Comparison of ENCODE assay signal across 9 mouse cellular contexts in genomic region chr7:58842818-58843217, GRCm38 (mm10).
DNase-seq lines count a peak whose midpoint lies in the region; ATAC-seq lines count a peak whose summit lies in the region.
"Had no signal": no experiment of that assay in that cellular context is flagged by ENCODE, and none has a peak within 500 bp of the region (broad histone marks: within the 10 kb centered on the region; RNA-seq: fewer than 3 reads in every experiment).

No protein-coding gene starts in this region.

- ATAC-seq in kidney, embryonic 14.5 days (ENCODE audit: low FRiP score, low TSS enrichment): peak; percentile 76
- ATAC-seq in heart, embryonic 13.5 days (ENCODE audit: extremely low read depth, insufficient number of reproducible peaks, low FRiP score, low TSS enrichment): peak; percentile 39; the same call in 1 of the 2 replicates
- ATAC-seq in midbrain, embryonic 15.5 days (replicated peaks): no peak

- H3K36me3 ChIP-seq in kidney, embryonic 14.5 days (ENCODE audit: control insufficient read depth, insufficient read depth, low read length): no peaks in the 10 kb centered on the region
- no peaks in the 10 kb centered on the region for H3K36me3 ChIP-seq in heart, embryonic 13.5 days
- H3K36me3 ChIP-seq in midbrain, embryonic 15.5 days (replicated peaks): no peaks in the 10 kb centered on the region
- H3K36me3 ChIP-seq: G1E had no signal

- 17% methylated on average over 3 of the region's 3 CpGs for WGBS in kidney, embryonic 14.5 days
- WGBS in heart, embryonic 13.5 days: 12% methylated on average over 3 of the region's 3 CpGs
- 35% methylated on average over 3 of the region's 3 CpGs for WGBS in midbrain, embryonic 15.5 days

- DNase-seq in kidney, postnatal 25 days: no peak
- DNase-seq in cerebellum, adult 8-10 months: peak; percentile 36
- no peak for DNase-seq in adrenal gland, adult 2 months
- no peak for DNase-seq in thymus, postnatal 36 days
- no peak for DNase-seq in thymus, postnatal 14 days

- no peaks in the 10 kb centered on the region for H3K27me3 ChIP-seq in kidney, embryonic 14.5 days (ENCODE audit: control insufficient read depth, insufficient read depth, low read length)
- no peaks in the 10 kb centered on the region for H3K27me3 ChIP-seq in heart, embryonic 13.5 days (replicated peaks)
- H3K27me3 ChIP-seq in midbrain, embryonic 15.5 days (replicated peaks): no peaks in the 10 kb centered on the region

- peak overlapping the region; percentile 39; the same call in 1 of the 2 replicates for H3K27ac ChIP-seq in kidney, embryonic 14.5 days (ENCODE audit: low read depth, low read length)
- H3K27ac ChIP-seq in heart, embryonic 13.5 days (replicated peaks): peak overlapping the region; percentile 99
- peak overlapping the region; percentile 96 for H3K27ac ChIP-seq in midbrain, embryonic 15.5 days

- peaks cover 12% of the 10 kb centered on the region; the same call in 1 of the 2 replicates for H3K4me1 ChIP-seq in kidney, embryonic 14.5 days (ENCODE audit: control insufficient read depth, insufficient read depth, low read length)
- H3K4me1 ChIP-seq in heart, embryonic 13.5 days: peaks cover 41% of the 10 kb centered on the region
- H3K4me1 ChIP-seq in midbrain, embryonic 15.5 days: peaks cover 28% of the 10 kb centered on the region

- no peak overlapping the region for H3K4me3 ChIP-seq in kidney, embryonic 14.5 days (ENCODE audit: low read length)
- no peak overlapping the region for H3K4me3 ChIP-seq in heart, embryonic 13.5 days
- H3K4me3 ChIP-seq in midbrain, embryonic 15.5 days: no peak overlapping the region

- no peak overlapping the region for H3K4me2 ChIP-seq in kidney, embryonic 14.5 days (replicated peaks; ENCODE audit: low read depth, low read length)
- H3K4me2 ChIP-seq in heart, embryonic 13.5 days: peak overlapping the region; percentile 43
- H3K4me2 ChIP-seq in midbrain, embryonic 15.5 days: no peak overlapping the region

- no peak overlapping the region for H3K9ac ChIP-seq in kidney, embryonic 14.5 days (ENCODE audit: low read depth, low read length)
- H3K9ac ChIP-seq in heart, embryonic 13.5 days: peak overlapping the region; percentile 54; the same call in 1 of the 2 replicates
- H3K9ac ChIP-seq in midbrain, embryonic 15.5 days: no peak overlapping the region

- no peaks in the 10 kb centered on the region for H3K9me3 ChIP-seq in kidney, embryonic 14.5 days (ENCODE audit: control insufficient read depth, low read length)
- H3K9me3 ChIP-seq in heart, embryonic 13.5 days: no peaks in the 10 kb centered on the region
- no peaks in the 10 kb centered on the region for H3K9me3 ChIP-seq in midbrain, embryonic 15.5 days

Comparison
In these comparisons a context has a peak if more than half of its experiments do, and no peak if none do; other contexts are left out.
1. H3K27ac ChIP-seq: peak in every context shown above with its lines; median percentile 99 in heart, embryonic 13.5 days; 96 in midbrain, embryonic 15.5 days; 39 in kidney, embryonic 14.5 days.